Mouse (Mus musculus) heart, postnatal 4 days (tissue): Measurements from ENCODE around the gene Etv6. TPM values are rescaled to one million over a fixed set of nuclear protein-coding genes. Genes with fewer than 3 reads are reported as not detected.
"Not testable (repeated sequence)": the region's sequence is repeated elsewhere in the genome, so short reads cannot be mapped to it uniquely, and the experiment has no call there.

Experiments used
- DNase-seq: peaks from one replicate; pipeline ENCODE4 v3.0.0; 2021
- total RNA-seq, 2 experiments: library from RNA; stranded (reverse); gene quantifications; 2 replicates each; pipeline ENCODE4 v1.2.3; 2021

Etv6 gene
- 10 to 100 TPM; 28.9 to 32.0 TPM for total RNA-seq

GRCm38 (mm10) chr6:134035490-134036405 is at the start of gene Etv6:
TSS of gene Etv6 (plus strand) at chr6:134035700.
- peak; percentile 85 for DNase-seq

DNA sequence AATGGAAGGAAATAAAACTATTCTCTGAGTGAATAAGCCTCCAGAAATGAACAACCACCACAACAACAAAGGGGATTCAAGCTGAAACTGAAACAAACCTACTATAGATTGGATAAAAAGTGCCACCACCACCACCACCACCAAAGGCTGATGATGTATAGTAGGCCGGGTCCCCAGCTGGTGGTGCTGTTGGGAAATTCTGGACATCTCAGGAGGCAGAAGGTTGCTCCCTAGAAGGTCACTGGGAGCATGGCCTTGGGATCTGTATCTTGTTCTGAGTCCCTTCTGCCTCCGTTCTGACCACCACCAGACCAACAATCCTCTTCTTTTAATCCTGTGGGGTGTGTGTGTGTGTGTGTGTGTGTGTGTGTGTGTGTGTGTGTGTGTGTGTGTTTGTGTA is 49.3 kb upstream of the Etv6 start:
- no peak for DNase-seq

DNA sequence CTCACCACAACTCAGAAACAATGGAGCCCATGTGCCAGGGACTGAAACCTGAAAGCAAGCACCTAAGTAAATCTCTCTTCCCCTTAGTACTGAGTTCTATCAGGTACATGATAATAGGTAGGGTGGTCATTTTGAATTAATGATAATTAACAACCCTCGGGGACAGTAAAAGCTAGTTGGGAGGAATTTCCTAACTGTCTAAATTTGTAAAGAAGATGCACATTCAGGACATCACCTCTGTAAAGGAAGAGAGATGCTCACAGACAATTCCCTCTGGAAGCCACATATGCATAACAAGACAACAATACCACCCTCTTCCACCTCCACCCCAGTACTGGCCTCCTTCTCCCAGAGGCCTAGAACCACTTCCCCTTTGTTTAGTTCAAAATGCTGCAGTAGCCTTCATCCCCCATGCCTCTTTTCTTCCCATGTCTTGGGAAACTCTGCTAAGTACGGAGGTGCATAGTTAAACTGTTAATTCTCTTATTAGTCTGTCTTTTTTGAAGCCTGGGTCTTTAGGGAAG is 48.4 kb upstream of the Etv6 start:
- no peak for DNase-seq

GRCm38 (mm10) chr6:133988011-133988410 is 47.5 kb upstream of the Etv6 start:
- no peak for DNase-seq

GRCm38 (mm10) chr6:133997461-133997860 is 38.0 kb upstream of the Etv6 start:
- DNase-seq, result no peak

- DNase-seq, result no peak
Observed at GRCm38 (mm10) chr6:133997935-133998334, 37.6 kb upstream of the Etv6 start.

DNA sequence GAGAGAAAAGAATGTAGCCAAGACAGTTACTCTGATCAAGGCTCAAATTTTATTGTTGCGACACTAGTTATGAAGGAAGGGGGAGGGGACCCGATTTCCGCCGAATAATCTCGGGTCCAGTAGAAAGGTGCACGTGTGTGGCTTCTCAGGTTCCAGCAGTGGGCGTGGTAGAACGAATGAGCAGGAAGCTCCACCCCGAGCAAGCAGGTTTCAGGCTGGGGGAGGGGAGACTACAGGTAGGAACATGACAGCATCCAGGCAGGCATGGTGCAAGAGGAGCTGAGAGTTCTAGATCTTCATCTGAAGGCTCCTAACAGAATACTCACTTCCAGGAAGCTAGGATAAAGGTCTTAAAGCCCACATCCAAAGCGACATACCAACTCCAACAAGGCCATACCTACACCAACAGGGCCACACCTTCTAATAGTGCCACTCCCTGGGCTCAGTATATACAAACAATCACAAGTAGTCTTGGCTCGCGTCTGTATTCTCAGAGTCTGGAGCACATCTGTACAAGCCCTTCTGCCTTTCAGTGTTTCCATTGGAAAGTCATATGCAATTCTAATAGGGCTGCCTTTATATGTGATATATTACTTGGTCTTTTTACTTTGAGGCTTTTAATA is 20.9 kb upstream of the Etv6 start:
- not testable (repeated sequence) for DNase-seq

DNA sequence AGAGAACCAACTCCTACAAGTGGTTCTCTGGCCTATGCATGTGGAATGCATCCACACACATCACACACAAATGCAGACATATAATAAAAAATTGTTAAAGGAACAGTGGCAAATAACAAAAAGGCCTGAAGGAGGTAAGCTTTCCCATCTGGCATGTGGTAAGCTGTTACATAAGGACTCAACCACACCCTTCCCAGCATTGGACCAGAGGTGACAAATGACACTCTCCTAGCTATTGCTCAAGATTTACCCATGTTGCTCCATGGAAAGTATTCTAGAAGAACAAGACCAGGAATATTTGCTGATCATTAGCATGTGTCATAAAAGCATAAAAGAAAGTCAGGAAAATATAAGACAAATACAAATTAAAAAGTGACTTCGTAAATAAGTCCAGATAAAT is 16.7 kb upstream of the Etv6 start:
- no peak for DNase-seq

DNA sequence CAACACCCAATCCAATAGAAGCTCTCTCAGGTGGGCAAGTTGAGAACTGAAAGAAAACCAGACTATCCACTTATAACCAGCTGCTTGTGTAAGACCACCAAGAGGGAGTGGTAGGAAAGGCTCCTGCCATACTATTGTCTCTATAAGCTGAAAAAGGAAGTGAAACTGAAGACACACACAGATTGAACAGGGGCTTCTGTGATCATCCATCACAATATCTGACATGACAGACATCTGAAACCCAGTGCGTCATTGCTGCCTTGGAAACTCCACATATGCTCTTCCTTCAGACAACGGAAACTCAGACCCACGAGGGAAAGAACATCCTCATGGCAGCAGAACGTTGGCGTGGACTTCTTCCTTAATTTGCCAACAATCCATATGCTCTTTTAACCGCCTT is 14.7 kb upstream of the Etv6 start:
- no peak for DNase-seq

DNA sequence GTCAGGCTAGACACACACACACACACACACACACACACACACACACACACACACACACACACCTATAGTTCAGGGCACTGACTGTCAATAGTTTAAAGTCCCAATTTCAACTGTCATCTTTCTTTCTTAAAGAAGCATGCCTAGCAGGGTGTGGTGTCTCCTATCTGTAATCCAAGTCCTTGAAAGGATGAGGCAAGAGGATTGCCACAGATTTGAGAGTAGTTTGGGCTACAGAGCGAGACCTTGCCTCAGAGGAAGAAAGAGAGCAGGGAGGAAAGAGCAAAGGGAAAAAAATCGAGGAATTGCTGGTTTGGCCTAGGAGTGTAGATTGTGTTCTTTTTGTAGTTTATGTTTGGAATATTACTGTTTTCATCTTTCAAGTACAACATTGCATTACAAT is 9.2 kb upstream of the Etv6 start:
- DNase-seq, result no peak

DNA sequence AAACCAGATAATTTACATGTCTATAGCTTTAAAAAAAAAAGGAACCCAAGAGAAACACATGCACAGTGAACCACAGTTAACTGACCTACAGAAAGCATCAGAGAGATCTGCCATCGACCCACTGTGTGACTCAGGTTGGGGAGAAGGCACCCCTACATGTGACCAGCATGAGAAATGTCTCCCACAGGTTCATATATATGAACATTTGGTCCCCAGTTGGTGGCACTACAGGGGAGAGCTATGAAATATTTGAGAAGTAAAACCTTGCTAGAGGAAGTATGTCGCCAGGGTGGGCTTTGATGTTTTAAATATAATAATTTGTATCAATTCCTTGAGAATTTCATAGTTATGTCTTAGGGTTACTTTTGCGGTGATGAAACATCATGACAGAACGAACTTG is 8.5 kb upstream of the Etv6 start:
- DNase-seq, result no peak

DNA sequence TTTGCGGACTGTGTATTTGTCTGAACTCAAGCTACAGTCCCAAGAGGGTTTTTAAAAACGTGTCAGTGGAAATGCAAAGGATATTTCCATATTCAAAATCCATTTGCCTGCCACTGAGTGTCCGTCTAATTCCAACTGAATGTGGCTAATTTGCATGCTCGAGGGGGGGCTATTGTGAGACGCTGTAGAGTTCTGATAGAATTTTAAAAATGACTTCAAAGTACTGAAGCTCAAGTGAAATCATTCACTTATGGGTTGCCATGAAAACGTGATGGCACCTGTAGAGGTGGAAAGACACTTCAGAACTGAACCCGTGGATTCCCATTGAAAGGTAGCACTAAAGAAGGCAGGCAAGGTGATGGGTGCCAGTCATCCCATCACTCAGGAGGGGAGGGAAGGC is 3.0 kb upstream of the Etv6 start:
- DNase-seq, result no peak

DNA sequence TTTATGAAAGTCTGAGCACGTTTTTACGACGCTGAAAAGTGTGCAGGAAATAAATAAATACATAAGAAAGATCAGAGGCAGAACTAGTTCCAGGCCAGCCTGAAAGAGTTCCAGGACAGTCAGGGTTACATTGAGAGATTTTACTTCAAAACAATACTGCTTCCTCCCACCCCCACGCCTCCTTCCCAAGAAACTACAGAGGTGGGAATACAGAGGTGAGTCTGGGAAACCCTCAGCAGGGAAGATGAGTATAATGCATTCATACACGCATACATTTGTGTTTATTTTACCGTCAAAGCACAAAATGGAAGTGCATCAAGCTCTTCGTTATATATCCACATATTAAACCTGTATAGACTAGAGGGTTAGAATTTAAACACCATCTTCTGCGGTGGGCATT is 1.1 kb upstream of the Etv6 start:
- no peak for DNase-seq

DNA sequence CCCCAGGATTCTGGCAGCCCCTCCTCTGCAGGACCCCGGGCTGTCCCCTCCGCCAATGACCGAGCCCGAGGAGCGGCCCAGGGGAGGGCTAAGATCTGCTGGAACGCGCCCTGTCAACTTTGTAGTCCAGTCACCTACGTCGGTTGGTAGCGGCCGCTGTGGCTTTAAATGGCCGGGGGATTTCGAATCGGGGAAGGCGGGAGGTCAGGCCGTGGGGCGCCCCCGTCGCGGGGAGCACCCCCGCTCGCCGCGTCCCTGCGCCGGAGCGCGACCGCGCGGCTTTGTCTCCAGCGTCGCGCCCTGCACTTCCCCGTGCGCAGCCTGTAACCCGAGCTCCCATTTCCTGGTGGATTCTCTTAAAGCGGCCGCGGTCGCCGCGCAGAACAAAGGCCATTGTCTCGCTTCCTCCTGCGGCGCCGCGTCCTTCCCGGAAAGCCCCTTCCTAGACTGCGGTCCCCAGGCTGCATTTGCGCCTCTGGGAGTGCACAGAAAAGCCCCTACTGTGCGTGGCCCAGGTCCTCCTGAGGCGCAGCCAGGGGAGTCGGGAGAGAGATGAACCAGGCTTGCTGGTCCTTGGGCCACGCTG is 503 bp upstream of the Etv6 start:
- DNase-seq, result peak; percentile 87

DNA sequence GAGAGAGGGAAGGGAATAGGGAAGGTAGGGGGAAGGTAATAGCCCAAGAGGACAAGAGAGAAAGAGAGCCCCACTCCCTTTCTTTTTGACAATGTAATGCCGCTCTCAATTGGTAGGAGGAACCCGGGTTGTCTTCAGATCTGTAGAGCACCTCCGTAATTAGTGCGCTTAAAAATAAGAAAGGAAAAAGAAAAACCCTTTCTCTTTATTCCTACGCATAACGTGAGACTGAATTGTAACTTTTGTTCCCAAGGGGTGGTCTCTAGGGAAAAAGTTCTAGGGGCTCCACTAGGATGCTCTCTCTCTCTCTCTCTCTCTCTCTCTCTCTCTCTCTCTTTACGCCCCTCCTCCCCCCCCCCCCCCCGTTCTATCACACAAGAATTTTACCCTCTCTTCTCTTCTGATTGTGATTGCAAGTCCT is 1.0 kb downstream of the Etv6 start:
- DNase-seq, result no peak

- no peak for DNase-seq
Observed at GRCm38 (mm10) chr6:134036951-134037431, 1.5 kb downstream of the Etv6 start.

- no peak for DNase-seq
Observed at GRCm38 (mm10) chr6:134037960-134038359, 2.5 kb downstream of the Etv6 start.

DNA sequence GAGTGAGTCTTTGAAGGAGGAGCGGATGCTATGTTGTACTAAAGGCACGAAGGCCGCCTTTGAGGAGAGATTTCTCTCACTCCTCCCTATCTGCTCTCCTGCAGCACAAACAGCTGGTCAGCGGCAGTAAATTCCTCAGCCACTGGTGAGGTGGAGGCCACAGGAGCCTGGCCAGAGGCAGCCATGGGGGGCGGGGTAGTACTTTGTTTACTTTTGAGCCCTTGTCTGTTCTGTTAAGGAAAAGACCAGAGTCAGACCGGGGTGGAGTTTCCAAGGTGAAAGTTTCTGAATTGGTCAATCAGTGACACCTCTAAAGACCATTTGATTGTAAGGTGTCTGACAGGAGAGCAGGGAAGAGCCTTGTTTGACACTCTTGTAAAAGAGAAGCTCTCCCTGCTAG is 3.4 kb downstream of the Etv6 start:
- DNase-seq, result peak; percentile 49

- no peak for DNase-seq
Observed at GRCm38 (mm10) chr6:134039351-134039750, 3.9 kb downstream of the Etv6 start.

DNA sequence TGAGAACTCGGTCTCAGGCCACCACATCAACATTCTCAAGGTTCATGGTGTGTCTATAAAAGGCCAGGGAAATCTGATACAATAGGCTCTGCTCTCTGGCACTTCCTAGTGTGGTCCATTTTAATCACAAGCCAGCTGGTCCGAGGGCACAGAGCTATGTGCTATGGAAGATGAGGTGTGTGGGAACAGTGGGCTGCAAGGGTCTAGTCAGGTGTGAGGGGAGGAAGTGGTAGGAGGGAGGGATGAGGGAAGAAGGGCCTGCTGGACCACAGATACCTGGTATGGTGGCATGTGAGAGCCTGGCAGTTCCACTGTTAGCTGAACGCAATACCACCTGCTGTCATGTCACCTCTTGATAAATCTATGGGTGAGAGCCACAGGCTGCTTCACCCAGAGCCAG is 4.8 kb downstream of the Etv6 start:
- no peak for DNase-seq

GRCm38 (mm10) chr6:134041286-134041685 is 5.8 kb downstream of the Etv6 start:
- DNase-seq, result no peak

GRCm38 (mm10) chr6:134041916-134042315 is 6.4 kb downstream of the Etv6 start:
- no peak for DNase-seq

- no peak for DNase-seq
Observed at GRCm38 (mm10) chr6:134043545-134043944, 8.0 kb downstream of the Etv6 start.
